Mouse (Mus musculus): ENCODE data around the gene Phykpl. TPM values are rescaled to one million over a fixed set of nuclear protein-coding genes. Genes with fewer than 3 reads are reported as not detected.

Gene Phykpl
- polyA plus RNA-seq (2016; fragmentation: Nextera tagmentation; extraction: Ambion mirVana), result 18.1 and 18.2 TPM in 2 replicates

DNA sequence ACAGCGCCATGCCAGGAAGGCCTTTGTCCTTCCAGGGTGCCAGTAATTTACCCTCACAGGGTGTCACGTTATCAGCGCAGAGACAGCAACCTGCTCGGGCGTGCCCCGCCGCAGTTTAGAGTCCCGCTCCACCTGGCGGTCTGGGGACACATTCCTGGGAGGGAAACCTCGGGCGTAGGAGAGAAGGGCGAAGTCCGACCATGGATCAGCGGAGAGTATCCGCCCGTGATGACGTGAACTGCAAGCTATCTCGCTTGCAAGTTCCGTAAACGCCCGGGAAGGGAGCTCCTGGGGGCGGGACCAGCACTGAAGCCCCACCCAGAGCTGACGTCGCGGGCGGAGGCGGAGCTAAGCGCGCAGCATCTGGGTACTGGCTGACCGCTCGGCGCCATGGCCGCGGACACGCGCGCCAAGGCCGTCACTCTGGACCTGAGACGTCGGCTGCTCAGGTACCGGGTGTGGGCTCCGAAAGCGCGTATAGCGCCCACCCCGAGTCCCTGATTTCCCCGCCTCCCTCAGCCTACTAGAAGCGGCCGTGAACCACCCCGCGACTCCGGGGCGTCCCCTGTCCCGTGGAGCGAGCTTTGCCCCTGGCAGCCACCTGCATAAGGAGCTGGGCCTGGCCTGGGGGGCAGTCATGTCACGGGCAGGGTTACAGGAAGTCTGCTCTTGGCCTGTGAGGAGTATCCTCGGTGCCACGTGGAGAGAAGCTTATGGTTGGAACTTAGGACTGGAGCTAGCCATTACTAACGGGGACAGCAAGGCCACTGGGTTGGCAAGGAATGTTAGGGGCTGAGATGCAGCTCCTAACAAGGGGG lies at the start of gene Phykpl:
TSS of gene Phykpl (plus strand) at position 327 of the 818 bp plus-strand sequence.
- Histone ChIP-seq H3K36me3 (peaks cover 40% of the 10 kb centered on the region), H3K27me3 (ENCODE audit: insufficient read depth, poor library complexity, severe bottlenecking) (no peaks in the 10 kb centered on the region)

GRCm38 (mm10) chr11:51538388-51538787 lies 46.2 kb upstream of the Phykpl start:
- Histone ChIP-seq H3K9me3 (no peaks in the 10 kb centered on the region), H3K27me3 (ENCODE audit: insufficient read depth, poor library complexity, severe bottlenecking) (peaks cover 17% of the 10 kb centered on the region; the same call in 1 of the 2 replicates), H3K36me3 (no peaks in the 10 kb centered on the region), H3K27ac (no peak overlapping the region), H3K4me1 (peaks cover 6% of the 10 kb centered on the region), H3K4me3 (no peak overlapping the region)
- no peak for DNase-seq (ENCODE audit: low spot score)
- WGBS, result 51% methylated on average over 7 of the region's 7 CpGs

More for the DNA sequence above, at the start of gene Phykpl:
- H3K27ac ChIP-seq, result peak within 1 kb of the TSS; percentile 92
- peak; percentile 99 for DNase-seq (ENCODE audit: low spot score)
- WGBS, result under 1% methylated on average over 59 of the region's 59 CpGs
- H3K4me1 ChIP-seq, result peaks cover 35% of the 10 kb centered on the region
- no peaks in the 10 kb centered on the region for H3K9me3 ChIP-seq
- peak within 1 kb of the TSS; percentile 68 for H3K4me3 ChIP-seq

DNA sequence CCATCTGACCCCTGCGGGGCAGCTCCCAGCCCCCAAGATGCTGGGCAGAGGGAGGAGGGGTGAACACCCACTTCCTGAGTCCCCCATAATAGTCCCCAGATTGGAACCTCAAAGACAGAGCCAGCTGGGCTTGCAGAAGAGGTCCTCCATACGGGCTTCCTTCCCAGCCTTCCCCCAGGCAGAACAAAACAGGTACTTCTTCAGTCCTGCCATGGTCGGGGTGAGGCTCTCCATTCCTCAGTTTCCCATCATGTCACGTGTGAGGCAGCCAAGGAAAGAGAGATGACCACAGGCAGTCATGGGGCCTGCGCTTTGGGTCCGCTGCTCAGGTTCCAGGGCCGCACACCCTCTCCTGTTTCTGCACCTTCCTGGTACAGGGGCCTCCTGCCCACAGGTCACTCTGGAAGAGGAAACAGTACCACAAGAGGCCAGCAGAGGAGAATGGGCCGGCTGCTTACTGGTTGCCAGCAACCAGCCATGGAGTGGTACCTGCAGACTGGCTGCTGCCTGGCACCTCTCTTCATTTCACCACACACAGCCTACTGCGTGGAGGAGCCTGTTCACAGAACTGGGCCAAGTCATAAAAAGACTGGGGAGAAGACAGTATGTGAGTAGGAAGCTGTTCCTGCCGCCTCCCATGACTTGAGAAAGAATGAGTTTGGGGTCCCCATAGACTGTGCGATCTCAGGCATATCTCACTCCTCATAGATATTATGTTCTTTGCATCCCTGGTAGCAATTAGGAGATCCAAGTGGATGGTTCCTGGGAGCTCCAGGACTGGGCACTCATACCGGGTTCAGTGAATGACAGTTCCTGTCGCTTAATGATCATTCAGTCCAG lies 45.4 kb upstream of the Phykpl start:
- H3K4me3 ChIP-seq, result no peak overlapping the region
- no peaks in the 10 kb centered on the region for H3K9me3 ChIP-seq
- peaks cover 16% of the 10 kb centered on the region; the same call in 1 of the 2 replicates for H3K27me3 ChIP-seq (ENCODE audit: insufficient read depth, poor library complexity, severe bottlenecking)
- no peak overlapping the region for H3K27ac ChIP-seq
- 59% methylated on average over 13 of the region's 13 CpGs for WGBS
- no peak for DNase-seq (ENCODE audit: low spot score)
- no peaks in the 10 kb centered on the region for H3K36me3 ChIP-seq
- H3K4me1 ChIP-seq, result peaks cover 10% of the 10 kb centered on the region

DNA sequence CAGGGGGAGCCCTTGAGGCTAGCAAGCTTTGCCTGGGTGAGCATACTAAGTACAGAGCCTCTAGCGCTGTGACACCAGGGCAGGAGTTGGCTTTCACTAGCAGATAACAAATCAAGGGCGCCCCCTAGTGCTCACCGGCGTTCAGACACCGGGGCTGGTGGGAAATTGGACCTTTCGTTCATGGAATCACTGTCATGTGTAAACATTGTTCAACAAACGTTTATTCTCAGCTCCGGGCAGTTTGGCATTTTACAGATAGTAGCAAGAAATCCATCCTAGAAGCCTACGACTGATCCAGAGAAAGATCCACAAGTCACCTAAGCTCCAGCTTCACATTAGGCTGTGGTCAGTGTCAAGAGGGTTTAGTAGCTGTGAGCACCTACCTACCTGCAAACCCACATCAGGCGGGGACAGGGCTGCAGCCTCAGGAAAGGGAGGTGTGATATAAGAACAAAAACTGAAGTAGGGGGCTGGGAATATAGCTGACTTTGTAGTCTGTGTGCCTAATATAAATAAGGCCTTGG lies 44.7 kb upstream of the Phykpl start:
- WGBS, result 12% methylated on average over 10 of the region's 10 CpGs
- no peaks in the 10 kb centered on the region for H3K9me3 ChIP-seq
- H3K36me3 ChIP-seq, result no peaks in the 10 kb centered on the region
- no peak overlapping the region for H3K4me3 ChIP-seq
- no peak overlapping the region for H3K27ac ChIP-seq
- DNase-seq (ENCODE audit: low spot score), result peak; percentile 97
- peaks cover 15% of the 10 kb centered on the region for H3K4me1 ChIP-seq
- H3K27me3 ChIP-seq (ENCODE audit: insufficient read depth, poor library complexity, severe bottlenecking), result peaks cover 16% of the 10 kb centered on the region; the same call in 1 of the 2 replicates

- H3K4me1 ChIP-seq, result peaks cover 15% of the 10 kb centered on the region
- 69% methylated on average over 9 of the region's 9 CpGs for WGBS
- H3K36me3 ChIP-seq, result no peaks in the 10 kb centered on the region
- no peak for DNase-seq (ENCODE audit: low spot score)
- H3K9me3 ChIP-seq, result no peaks in the 10 kb centered on the region
- peak overlapping the region; percentile 47 for H3K27ac ChIP-seq
- no peak overlapping the region for H3K4me3 ChIP-seq
- H3K27me3 ChIP-seq (ENCODE audit: insufficient read depth, poor library complexity, severe bottlenecking), result no peaks in the 10 kb centered on the region
Observed at GRCm38 (mm10) chr11:51542424-51542823, 42.1 kb upstream of the Phykpl start.

- Histone ChIP-seq H3K9me3 (no peaks in the 10 kb centered on the region), H3K4me1 (peaks cover 15% of the 10 kb centered on the region), H3K36me3 (no peaks in the 10 kb centered on the region), H3K4me3 (no peak overlapping the region), H3K27ac (peak overlapping the region; percentile 24; the same call in 1 of the 2 replicates), H3K27me3 (ENCODE audit: insufficient read depth, poor library complexity, severe bottlenecking) (no peaks in the 10 kb centered on the region)
- no peak for DNase-seq (ENCODE audit: low spot score)
- WGBS, result 34% methylated on average over 7 of the region's 7 CpGs
Observed at GRCm38 (mm10) chr11:51543487-51544050, 41.0 kb upstream of the Phykpl start.

GRCm38 (mm10) chr11:51544413-51544812 lies 40.1 kb upstream of the Phykpl start:
- Histone ChIP-seq H3K4me1 (peaks cover 10% of the 10 kb centered on the region), H3K27me3 (ENCODE audit: insufficient read depth, poor library complexity, severe bottlenecking) (no peaks in the 10 kb centered on the region), H3K36me3 (no peaks in the 10 kb centered on the region), H3K9me3 (no peaks in the 10 kb centered on the region), H3K27ac (0 out of 2 replicates have a peak overlapping the region, but pooled peaks have one; percentile 13), H3K4me3 (no peak overlapping the region)
- WGBS, result 29% methylated on average over 2 of the region's 2 CpGs
- DNase-seq (ENCODE audit: low spot score), result no peak

DNA sequence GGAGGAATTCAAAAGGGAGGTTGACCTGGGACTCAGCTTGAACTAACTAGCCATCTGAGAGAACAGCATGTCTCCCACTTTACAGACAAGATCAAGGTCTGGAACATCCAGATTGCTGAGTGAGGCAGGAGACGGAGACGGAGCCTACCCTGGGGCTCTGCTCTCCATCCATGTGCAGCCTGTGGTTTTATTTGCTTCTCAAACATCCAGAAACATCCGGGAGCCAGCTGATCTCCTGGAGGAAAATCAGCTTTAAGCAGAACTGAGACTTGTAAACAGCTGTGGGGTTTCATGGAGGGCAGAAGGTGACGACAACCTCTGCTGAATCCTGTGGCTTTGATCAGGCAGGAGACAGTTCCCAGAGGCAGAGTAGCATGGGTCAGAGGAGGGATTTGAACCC lies 38.7 kb upstream of the Phykpl start:
- Histone ChIP-seq H3K27ac (no peak overlapping the region), H3K36me3 (no peaks in the 10 kb centered on the region), H3K4me1 (peaks cover 11% of the 10 kb centered on the region), H3K4me3 (no peak overlapping the region), H3K9me3 (no peaks in the 10 kb centered on the region), H3K27me3 (ENCODE audit: insufficient read depth, poor library complexity, severe bottlenecking) (no peaks in the 10 kb centered on the region)
- no peak for DNase-seq (ENCODE audit: low spot score)
- WGBS, result 55% methylated on average over 4 of the region's 4 CpGs

DNA sequence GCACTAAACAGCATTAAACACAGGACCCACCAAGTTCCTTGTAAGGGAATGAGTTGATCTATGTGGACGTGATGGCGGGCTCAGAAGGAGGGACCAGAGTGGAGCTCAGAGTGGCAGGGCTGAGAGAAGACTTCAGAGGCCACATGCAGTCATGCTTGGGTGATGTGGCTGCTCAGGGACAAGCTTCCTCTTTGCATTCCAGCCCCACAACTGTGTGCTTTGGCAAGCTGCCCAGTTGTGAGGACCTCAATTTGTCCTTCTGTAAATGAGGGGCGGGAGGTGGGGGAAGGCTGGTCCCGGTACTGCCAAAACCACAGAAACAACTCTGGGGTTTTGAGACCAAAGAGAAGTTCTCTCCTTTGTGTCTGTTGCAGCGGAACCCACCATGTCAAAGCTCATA lies 33.3 kb upstream of the Phykpl start:
- H3K36me3 ChIP-seq, result no peaks in the 10 kb centered on the region
- peaks cover 19% of the 10 kb centered on the region for H3K4me1 ChIP-seq
- H3K27me3 ChIP-seq (ENCODE audit: insufficient read depth, poor library complexity, severe bottlenecking), result no peaks in the 10 kb centered on the region
- no peaks in the 10 kb centered on the region for H3K9me3 ChIP-seq
- no peak for DNase-seq (ENCODE audit: low spot score)
- WGBS, result 60% methylated on average over 5 of the region's 5 CpGs
- H3K4me3 ChIP-seq, result no peak overlapping the region
- no peak overlapping the region for H3K27ac ChIP-seq

DNA sequence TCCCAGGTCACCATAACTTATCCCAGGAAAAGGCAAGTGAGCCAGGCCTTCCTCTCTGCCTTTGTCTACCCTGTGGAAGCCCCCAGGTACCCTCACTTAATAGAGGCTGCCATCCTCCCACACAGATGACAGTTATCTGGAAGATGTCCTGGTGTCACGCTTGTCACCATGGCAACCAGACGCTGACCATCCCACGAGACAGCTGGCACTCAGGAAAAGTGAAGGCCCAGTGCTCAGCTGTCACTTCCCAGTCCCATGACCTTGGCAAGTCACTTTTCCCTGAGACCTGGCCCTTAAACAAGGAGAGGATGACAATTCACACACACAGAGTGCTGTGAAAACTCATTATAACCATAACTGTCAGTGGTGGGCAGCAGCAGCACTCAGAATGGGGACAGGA lies 32.5 kb upstream of the Phykpl start:
- H3K27ac ChIP-seq, result no peak overlapping the region
- DNase-seq (ENCODE audit: low spot score), result no peak
- no peaks in the 10 kb centered on the region for H3K36me3 ChIP-seq
- peaks cover 19% of the 10 kb centered on the region for H3K4me1 ChIP-seq
- H3K27me3 ChIP-seq (ENCODE audit: insufficient read depth, poor library complexity, severe bottlenecking), result no peaks in the 10 kb centered on the region
- no peak overlapping the region for H3K4me3 ChIP-seq
- WGBS, result 64% methylated on average over 3 of the region's 3 CpGs
- no peaks in the 10 kb centered on the region for H3K9me3 ChIP-seq

DNA sequence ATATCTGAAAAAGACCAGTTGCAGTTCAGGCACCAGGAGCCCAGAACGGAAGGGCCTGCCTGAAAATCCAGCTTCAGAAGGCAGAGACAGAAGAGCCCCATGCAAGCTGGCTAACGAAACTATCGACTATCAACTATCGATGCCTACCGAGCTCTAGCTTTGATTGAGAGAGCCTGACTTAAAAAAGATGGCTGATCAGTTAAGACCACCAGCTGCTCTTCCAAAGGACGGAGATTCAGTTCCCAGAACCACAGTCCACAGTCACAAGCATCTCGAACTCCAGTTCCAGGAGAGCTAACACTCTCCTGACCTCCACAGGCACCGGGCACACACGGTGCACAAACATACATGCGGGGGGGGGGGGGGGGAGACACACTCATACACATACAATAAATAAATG lies 30.0 kb upstream of the Phykpl start:
- no peak overlapping the region for H3K27ac ChIP-seq
- no peak overlapping the region for H3K4me3 ChIP-seq
- H3K36me3 ChIP-seq, result no peaks in the 10 kb centered on the region
- no peaks in the 10 kb centered on the region for H3K27me3 ChIP-seq (ENCODE audit: insufficient read depth, poor library complexity, severe bottlenecking)
- H3K9me3 ChIP-seq, result no peaks in the 10 kb centered on the region
- no peak for DNase-seq (ENCODE audit: low spot score)
- H3K4me1 ChIP-seq, result peaks cover 19% of the 10 kb centered on the region
- 72% methylated on average over 9 of the region's 10 CpGs for WGBS

- no peaks in the 10 kb centered on the region for H3K9me3 ChIP-seq
- no peaks in the 10 kb centered on the region for H3K36me3 ChIP-seq
- peaks cover 19% of the 10 kb centered on the region for H3K4me1 ChIP-seq
- no peak overlapping the region for H3K4me3 ChIP-seq
- H3K27me3 ChIP-seq (ENCODE audit: insufficient read depth, poor library complexity, severe bottlenecking), result no peaks in the 10 kb centered on the region
- DNase-seq (ENCODE audit: low spot score), result no peak
- WGBS, result 36% methylated on average over 2 of the region's 2 CpGs
- H3K27ac ChIP-seq, result no peak overlapping the region
Observed at GRCm38 (mm10) chr11:51555066-51555465, 29.5 kb upstream of the Phykpl start.
